Mouse (Mus musculus): ENCODE results near the gene Snd1. TPM values are rescaled to one million over a fixed set of nuclear protein-coding genes. Genes with fewer than 3 reads are reported as not detected.
A peak's percentile ranks its signal among the peaks of the same experiment; 100 is the strongest.

Gene Snd1
- polyA plus RNA-seq, 1 experiment from 2014 or later, result 84.5 TPM

DNA sequence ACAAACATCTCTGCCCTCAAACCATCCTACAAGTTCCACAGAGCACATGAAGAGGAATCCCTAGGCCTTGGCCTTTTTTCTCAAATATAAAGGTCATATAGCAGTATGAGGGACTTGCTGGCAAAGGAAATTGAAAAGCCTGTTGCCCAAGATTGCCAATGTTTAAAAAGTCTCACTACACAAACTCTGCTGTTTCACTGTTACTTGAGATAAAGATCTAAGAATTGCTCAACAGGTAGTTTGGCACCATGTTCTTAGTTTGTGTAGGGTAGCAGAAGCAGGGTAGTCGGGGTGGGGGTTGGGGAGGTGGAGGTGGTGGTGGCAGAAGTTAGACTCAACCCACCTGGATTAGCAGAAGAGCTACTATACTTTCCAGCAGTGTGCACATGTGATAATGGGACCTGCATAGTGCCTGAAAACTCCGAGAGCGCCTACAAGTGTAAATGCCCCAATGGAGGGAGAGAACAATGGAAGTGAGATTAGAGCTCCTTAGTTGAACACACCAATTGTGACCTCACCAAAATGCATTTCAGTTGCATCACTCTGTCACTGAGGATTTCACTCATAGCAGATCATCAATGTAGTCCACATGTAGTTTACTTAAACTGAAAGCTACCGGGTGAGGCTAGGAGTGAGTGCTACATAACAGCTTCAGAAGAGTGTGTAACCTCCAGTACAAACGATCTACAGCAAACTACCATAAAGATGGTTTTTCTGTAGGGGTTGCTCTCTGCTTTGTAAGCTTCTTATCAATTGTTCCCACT, 259.1 kb downstream of the Snd1 start:
- peaks cover 7% of the 10 kb centered on the region for H3K4me1 ChIP-seq (ENCODE audit: control insufficient read depth, insufficient read depth, low read length)

DNA sequence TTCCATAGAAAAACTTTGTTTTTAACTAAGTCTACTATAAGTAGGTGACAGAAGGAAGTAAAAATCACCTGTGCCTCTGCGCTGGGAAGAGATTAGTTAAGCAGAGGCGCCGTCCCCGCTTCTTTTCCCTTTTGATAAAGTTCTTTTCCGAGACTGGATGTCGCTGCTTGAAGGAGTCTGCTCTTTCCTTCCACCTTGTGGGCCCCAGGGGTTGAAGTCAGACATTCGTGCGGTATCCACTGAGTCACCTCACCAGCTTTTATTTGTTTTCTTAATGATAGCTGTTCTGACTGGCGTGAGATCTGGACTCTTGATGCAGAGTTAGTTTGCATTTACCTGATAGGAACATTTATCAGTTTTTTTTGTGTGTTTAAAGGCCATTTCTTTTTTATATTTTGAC, 260.2 kb downstream of the Snd1 start:
- Histone ChIP-seq H3K4me3 (replicated peaks; ENCODE audit: low read depth, low read length) (no peak overlapping the region), H3K4me1 (ENCODE audit: control insufficient read depth, insufficient read depth, low read length) (no peaks in the 10 kb centered on the region), H3K4me2 (ENCODE audit: low read length) (no peak overlapping the region), H3K27me3 (ENCODE audit: control insufficient read depth, insufficient read depth, low read length) (no peaks in the 10 kb centered on the region), H3K9me3 (ENCODE audit: control insufficient read depth, low read length) (no peaks in the 10 kb centered on the region), H3K36me3 (ENCODE audit: control insufficient read depth, insufficient read depth, low read length) (no peaks in the 10 kb centered on the region), H3K27ac (replicated peaks; ENCODE audit: low read depth, low read length) (no peak overlapping the region), H3K9ac (replicated peaks; ENCODE audit: low read length) (no peak overlapping the region)
- 81% methylated on average over 9 of the region's 9 CpGs for WGBS
- ATAC-seq (ENCODE audit: low FRiP score, low TSS enrichment) (no peak), DNase-seq (no peak)

More for the DNA sequence above, 259.1 kb downstream of the Snd1 start:
- Histone ChIP-seq H3K9ac (replicated peaks; ENCODE audit: low read length) (no peak overlapping the region), H3K4me3 (replicated peaks; ENCODE audit: low read depth, low read length) (no peak overlapping the region), H3K9me3 (ENCODE audit: control insufficient read depth, low read length) (no peaks in the 10 kb centered on the region), H3K4me2 (ENCODE audit: low read length) (no peak overlapping the region), H3K27me3 (ENCODE audit: control insufficient read depth, insufficient read depth, low read length) (no peaks in the 10 kb centered on the region), H3K36me3 (ENCODE audit: control insufficient read depth, insufficient read depth, low read length) (no peaks in the 10 kb centered on the region), H3K27ac (replicated peaks; ENCODE audit: low read depth, low read length) (no peak overlapping the region)
- DNase-seq (no peak), ATAC-seq (ENCODE audit: low FRiP score, low TSS enrichment) (no peak)
- 81% methylated on average over 5 of the region's 5 CpGs for WGBS

DNA sequence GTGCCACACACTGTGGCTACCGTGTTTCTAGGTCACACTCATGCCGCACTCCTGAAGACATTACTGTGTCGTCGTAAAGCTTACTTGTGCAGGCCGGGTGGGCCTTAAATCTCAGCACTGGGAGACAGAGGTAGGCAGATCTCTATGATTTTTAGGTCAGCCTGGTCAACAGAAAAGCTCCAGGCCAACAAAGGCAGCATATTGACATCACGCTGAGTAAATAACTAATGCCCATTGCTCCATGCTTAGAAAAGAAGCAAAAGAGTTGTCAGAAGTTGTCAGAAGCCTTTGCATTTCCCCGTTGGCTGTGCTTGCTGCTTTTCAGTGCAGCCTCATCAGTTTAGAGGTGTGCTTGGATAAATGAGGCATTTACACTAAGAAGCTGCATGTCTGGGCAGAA, 261.7 kb downstream of the Snd1 start:
- WGBS, result 61% methylated on average over 7 of the region's 7 CpGs
- H3K4me1 ChIP-seq (ENCODE audit: control insufficient read depth, insufficient read depth, low read length), result no peaks in the 10 kb centered on the region
- H3K36me3 ChIP-seq (ENCODE audit: control insufficient read depth, insufficient read depth, low read length), result no peaks in the 10 kb centered on the region
- H3K27ac ChIP-seq (replicated peaks; ENCODE audit: low read depth, low read length), result no peak overlapping the region
- H3K27me3 ChIP-seq (ENCODE audit: control insufficient read depth, insufficient read depth, low read length), result no peaks in the 10 kb centered on the region
- no peak overlapping the region for H3K4me3 ChIP-seq (replicated peaks; ENCODE audit: low read depth, low read length)
- no peak overlapping the region for H3K9ac ChIP-seq (replicated peaks; ENCODE audit: low read length)
- no peak for DNase-seq
- ATAC-seq (ENCODE audit: low FRiP score, low TSS enrichment), result no peak
- no peaks in the 10 kb centered on the region for H3K9me3 ChIP-seq (ENCODE audit: control insufficient read depth, low read length)
- no peak overlapping the region for H3K4me2 ChIP-seq (ENCODE audit: low read length)

DNA sequence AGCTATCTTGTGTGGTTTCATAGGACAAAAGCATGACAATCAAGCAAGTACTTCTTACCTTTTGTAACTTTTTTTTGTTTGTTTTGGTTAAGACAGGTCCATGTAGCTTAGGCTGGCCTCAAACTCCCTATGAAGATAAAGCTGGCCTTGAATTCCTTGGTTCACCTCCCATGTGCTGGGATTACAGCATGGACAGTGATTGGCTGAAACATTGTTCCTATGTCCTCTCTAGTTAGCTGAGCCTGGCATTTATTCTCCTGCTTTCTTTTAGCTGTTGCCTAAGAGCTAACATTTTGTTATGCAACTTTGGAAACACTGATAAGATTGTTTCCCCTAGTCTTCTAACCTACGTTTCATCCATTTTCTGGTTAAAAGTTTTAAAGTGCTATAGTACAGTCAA, 262.7 kb downstream of the Snd1 start:
- Histone ChIP-seq H3K4me3 (replicated peaks; ENCODE audit: low read depth, low read length) (no peak overlapping the region), H3K4me1 (ENCODE audit: control insufficient read depth, insufficient read depth, low read length) (no peaks in the 10 kb centered on the region), H3K4me2 (ENCODE audit: low read length) (no peak overlapping the region), H3K9ac (replicated peaks; ENCODE audit: low read length) (no peak overlapping the region), H3K27ac (replicated peaks; ENCODE audit: low read depth, low read length) (no peak overlapping the region), H3K9me3 (ENCODE audit: control insufficient read depth, low read length) (no peaks in the 10 kb centered on the region), H3K27me3 (ENCODE audit: control insufficient read depth, insufficient read depth, low read length) (no peaks in the 10 kb centered on the region), H3K36me3 (ENCODE audit: control insufficient read depth, insufficient read depth, low read length) (no peaks in the 10 kb centered on the region)
- no peak for ATAC-seq (ENCODE audit: low FRiP score, low TSS enrichment)
- WGBS, result 91% methylated on average over 1 of the region's 1 CpGs
- DNase-seq, result no peak

DNA sequence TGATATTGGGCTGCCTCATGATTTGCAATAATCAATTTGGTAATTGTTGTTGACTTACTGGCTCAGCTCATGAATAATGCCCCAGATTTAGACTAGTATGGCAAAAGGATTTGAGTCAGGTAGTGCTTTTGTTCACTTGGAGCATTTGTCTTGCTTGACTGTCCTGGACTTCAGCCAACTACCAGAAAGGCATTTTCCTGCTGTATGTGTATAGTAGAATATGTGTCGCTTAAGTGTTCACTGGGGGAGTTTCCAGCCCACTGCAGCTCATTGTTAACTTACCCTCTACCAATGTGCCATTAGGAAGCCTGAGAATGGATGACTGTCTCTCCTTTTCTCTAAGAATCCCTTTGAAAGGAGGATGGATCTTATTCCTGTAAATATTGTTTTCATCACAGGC, 268.6 kb downstream of the Snd1 start:
- Histone ChIP-seq H3K4me3 (replicated peaks; ENCODE audit: low read depth, low read length) (no peak overlapping the region), H3K9me3 (ENCODE audit: control insufficient read depth, low read length) (no peaks in the 10 kb centered on the region), H3K4me2 (ENCODE audit: low read length) (no peak overlapping the region), H3K27ac (replicated peaks; ENCODE audit: low read depth, low read length) (no peak overlapping the region), H3K9ac (replicated peaks; ENCODE audit: low read length) (no peak overlapping the region), H3K4me1 (ENCODE audit: control insufficient read depth, insufficient read depth, low read length) (peaks cover 11% of the 10 kb centered on the region), H3K27me3 (ENCODE audit: control insufficient read depth, insufficient read depth, low read length) (no peaks in the 10 kb centered on the region), H3K36me3 (ENCODE audit: control insufficient read depth, insufficient read depth, low read length) (no peaks in the 10 kb centered on the region)
- WGBS, result 35% methylated on average over 1 of the region's 1 CpGs
- no peak for ATAC-seq (ENCODE audit: low FRiP score, low TSS enrichment)
- peak; percentile 55 for DNase-seq

DNA sequence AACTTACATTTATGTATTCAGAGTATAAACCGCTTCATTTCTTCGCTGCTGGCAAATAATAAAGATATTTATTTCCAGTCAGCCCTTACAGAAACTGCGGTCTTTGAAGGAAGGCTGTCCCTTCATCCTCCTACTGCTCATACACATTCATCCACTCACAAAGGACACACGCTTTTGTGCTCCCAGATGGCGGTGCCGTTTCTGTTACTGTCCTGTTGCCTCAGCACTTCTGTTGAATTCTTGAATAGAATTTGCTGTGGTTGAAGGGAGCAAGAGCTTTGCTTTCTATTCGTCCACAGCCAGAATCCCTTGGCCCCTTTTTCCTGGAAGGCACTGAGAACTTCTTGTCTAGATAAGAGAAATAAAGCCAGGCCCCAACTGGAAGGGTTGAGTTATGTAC, 270.9 kb downstream of the Snd1 start:
- Histone ChIP-seq H3K4me1 (ENCODE audit: control insufficient read depth, insufficient read depth, low read length) (peaks cover 13% of the 10 kb centered on the region), H3K9me3 (ENCODE audit: control insufficient read depth, low read length) (no peaks in the 10 kb centered on the region), H3K9ac (replicated peaks; ENCODE audit: low read length) (no peak overlapping the region), H3K4me2 (ENCODE audit: low read length) (no peak overlapping the region), H3K27ac (replicated peaks; ENCODE audit: low read depth, low read length) (no peak overlapping the region), H3K4me3 (replicated peaks; ENCODE audit: low read depth, low read length) (no peak overlapping the region), H3K36me3 (ENCODE audit: control insufficient read depth, insufficient read depth, low read length) (no peaks in the 10 kb centered on the region), H3K27me3 (ENCODE audit: control insufficient read depth, insufficient read depth, low read length) (no peaks in the 10 kb centered on the region)
- 63% methylated on average over 7 of the region's 7 CpGs for WGBS
- DNase-seq (no peak), ATAC-seq (ENCODE audit: low FRiP score, low TSS enrichment) (no peak)

DNA sequence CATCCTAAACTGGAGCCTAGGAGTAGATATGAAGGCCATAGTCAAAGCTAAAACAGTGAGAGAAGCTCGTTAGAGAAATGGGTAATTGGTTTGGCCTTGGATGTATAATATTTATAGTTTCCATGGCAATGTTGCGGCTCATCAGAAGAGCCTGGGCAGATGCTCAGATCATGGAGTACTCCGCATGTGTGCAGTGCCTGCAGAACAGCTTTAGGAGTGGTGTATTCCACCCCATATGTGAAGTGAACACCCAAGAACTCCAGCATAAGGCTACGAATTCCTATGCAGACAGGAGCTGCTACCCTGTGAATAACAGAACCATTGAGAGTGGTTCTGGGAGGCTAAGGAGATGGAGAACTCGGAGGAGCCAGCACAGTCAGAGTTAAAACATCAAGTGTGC, 272.1 kb downstream of the Snd1 start:
- ATAC-seq (ENCODE audit: low FRiP score, low TSS enrichment) (no peak), DNase-seq (no peak)
- Histone ChIP-seq H3K27ac (replicated peaks; ENCODE audit: low read depth, low read length) (no peak overlapping the region), H3K4me1 (ENCODE audit: control insufficient read depth, insufficient read depth, low read length) (peaks cover 13% of the 10 kb centered on the region), H3K9ac (replicated peaks; ENCODE audit: low read length) (no peak overlapping the region), H3K4me2 (ENCODE audit: low read length) (no peak overlapping the region), H3K4me3 (replicated peaks; ENCODE audit: low read depth, low read length) (no peak overlapping the region), H3K27me3 (ENCODE audit: control insufficient read depth, insufficient read depth, low read length) (no peaks in the 10 kb centered on the region), H3K9me3 (ENCODE audit: control insufficient read depth, low read length) (no peaks in the 10 kb centered on the region), H3K36me3 (ENCODE audit: control insufficient read depth, insufficient read depth, low read length) (no peaks in the 10 kb centered on the region)
- WGBS, result 90% methylated on average over 5 of the region's 5 CpGs

DNA sequence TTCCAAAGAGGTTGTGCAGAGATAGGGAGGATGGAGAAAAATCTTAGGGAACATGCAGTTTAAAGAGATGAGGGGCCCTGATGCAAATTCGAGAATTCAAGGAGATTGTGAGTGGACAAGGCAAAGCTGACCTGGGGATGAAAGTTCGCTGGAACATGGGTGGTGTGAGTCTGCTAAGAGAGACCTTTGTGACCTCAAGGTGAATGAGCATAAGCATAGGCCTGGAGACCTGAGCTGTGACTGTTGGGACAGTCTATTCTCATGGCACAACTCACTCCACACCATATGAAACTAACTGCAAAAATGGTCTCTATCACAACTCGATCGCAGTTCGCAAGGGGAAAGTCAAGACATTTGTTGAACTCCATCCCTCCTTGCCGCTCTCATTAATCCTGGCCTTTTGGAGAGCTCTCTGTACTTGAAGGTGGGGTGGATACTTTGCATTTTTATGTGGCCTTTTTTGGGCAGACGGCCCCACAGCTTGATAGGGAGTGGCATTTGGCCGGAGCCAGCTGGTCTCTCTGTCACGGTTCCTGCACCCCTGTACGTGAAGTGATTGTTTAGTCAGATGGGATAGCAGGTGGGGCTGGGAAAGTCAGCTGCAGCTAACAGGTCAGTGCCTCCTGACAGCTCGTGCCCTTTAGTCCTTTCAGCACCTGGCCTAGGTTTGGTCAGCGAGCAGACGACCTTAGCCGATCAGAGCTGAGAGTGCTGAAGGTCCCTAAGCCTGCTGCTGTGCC, 273.2 kb downstream of the Snd1 start:
- no peak for ATAC-seq (ENCODE audit: low FRiP score, low TSS enrichment)
- H3K4me1 ChIP-seq (ENCODE audit: control insufficient read depth, insufficient read depth, low read length), result peaks cover 13% of the 10 kb centered on the region
- no peaks in the 10 kb centered on the region for H3K36me3 ChIP-seq (ENCODE audit: control insufficient read depth, insufficient read depth, low read length)
- no peak for DNase-seq
- no peak overlapping the region for H3K27ac ChIP-seq (replicated peaks; ENCODE audit: low read depth, low read length)
- H3K4me2 ChIP-seq (ENCODE audit: low read length), result no peak overlapping the region
- no peak overlapping the region for H3K4me3 ChIP-seq (replicated peaks; ENCODE audit: low read depth, low read length)
- no peak overlapping the region for H3K9ac ChIP-seq (replicated peaks; ENCODE audit: low read length)
- H3K27me3 ChIP-seq (ENCODE audit: control insufficient read depth, insufficient read depth, low read length), result no peaks in the 10 kb centered on the region
- H3K9me3 ChIP-seq (ENCODE audit: control insufficient read depth, low read length), result no peaks in the 10 kb centered on the region
- WGBS, result 58% methylated on average over 14 of the region's 14 CpGs

DNA sequence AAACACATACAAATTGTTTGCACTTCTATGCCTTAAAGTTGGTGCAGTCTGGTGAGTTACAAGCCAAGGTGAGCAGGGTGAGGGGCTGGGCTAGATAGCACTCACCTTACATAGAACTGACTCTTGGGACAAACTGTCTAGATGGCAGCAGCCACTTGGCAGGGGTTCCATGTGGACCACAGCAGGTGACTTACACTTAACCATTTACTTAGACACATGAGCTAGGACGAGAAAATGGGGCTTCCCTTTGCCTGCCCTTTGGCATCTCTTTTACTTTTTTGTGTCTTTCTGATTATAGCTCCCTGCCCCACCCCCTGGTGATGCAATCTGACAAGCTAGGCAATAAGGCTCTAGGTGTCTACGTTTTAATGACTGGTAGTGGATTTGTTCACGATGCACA, 274.3 kb downstream of the Snd1 start:
- ATAC-seq (ENCODE audit: low FRiP score, low TSS enrichment) (no peak), DNase-seq (no peak)
- H3K4me3 ChIP-seq (replicated peaks; ENCODE audit: low read depth, low read length), result no peak overlapping the region
- peaks cover 7% of the 10 kb centered on the region; the same call in 1 of the 2 replicates for H3K4me1 ChIP-seq (ENCODE audit: control insufficient read depth, insufficient read depth, low read length)
- no peaks in the 10 kb centered on the region for H3K36me3 ChIP-seq (ENCODE audit: control insufficient read depth, insufficient read depth, low read length)
- 70% methylated on average over 3 of the region's 3 CpGs for WGBS
- no peak overlapping the region for H3K27ac ChIP-seq (replicated peaks; ENCODE audit: low read depth, low read length)
- H3K9ac ChIP-seq (replicated peaks; ENCODE audit: low read length), result no peak overlapping the region
- no peak overlapping the region for H3K4me2 ChIP-seq (ENCODE audit: low read length)
- H3K9me3 ChIP-seq (ENCODE audit: control insufficient read depth, low read length), result no peaks in the 10 kb centered on the region
- no peaks in the 10 kb centered on the region for H3K27me3 ChIP-seq (ENCODE audit: control insufficient read depth, insufficient read depth, low read length)
